Mouse (Mus musculus) gastrocnemius, postnatal 10 days (tissue): ENCODE measurements around the gene Rabgef1. TPM values are rescaled to one million over a fixed set of nuclear protein-coding genes. Genes with fewer than 3 reads are reported as not detected.

Source experiments
- DNase-seq: peaks from one replicate; pipeline ENCODE4 v3.0.0; 2021; ENCODE audit warnings: mixed read lengths
- long read RNA-seq, 2 experiments: library from polyadenylated mRNA; stranded (forward); transcript quantifications; one replicate each; pipeline ENCODE4 v2.0.0; 2021
- total RNA-seq, 2 experiments: library from RNA; stranded (reverse); gene quantifications; 2 replicates each; pipeline ENCODE4 v1.2.3; 2021

The Rabgef1 gene
- total RNA-seq, result 10 to 100 TPM; 33.3 to 39.3 TPM
- long read RNA-seq, experiment 1, transcript Rabgef1-201 (8 exons, 2,828 nt), result minor isoform, 5 of 64 reads
- long read RNA-seq, experiment 1, transcript Rabgef1-203 (9 exons, 2,690 nt), result major isoform, 33 of 64 reads
- long read RNA-seq, experiment 1, partial matches to known transcripts, result 0 of 64 reads
- long read RNA-seq, experiment 1, other reads (novel, unspliced or antisense), result 25 of 64 reads
- long read RNA-seq, experiment 2, transcript Rabgef1-203 (9 exons, 2,690 nt), result major isoform, 20 of 49 reads
- long read RNA-seq, experiment 2, partial matches to known transcripts, result 4 of 49 reads
- long read RNA-seq, experiment 2, other reads (novel, unspliced or antisense), result 23 of 49 reads

DNA sequence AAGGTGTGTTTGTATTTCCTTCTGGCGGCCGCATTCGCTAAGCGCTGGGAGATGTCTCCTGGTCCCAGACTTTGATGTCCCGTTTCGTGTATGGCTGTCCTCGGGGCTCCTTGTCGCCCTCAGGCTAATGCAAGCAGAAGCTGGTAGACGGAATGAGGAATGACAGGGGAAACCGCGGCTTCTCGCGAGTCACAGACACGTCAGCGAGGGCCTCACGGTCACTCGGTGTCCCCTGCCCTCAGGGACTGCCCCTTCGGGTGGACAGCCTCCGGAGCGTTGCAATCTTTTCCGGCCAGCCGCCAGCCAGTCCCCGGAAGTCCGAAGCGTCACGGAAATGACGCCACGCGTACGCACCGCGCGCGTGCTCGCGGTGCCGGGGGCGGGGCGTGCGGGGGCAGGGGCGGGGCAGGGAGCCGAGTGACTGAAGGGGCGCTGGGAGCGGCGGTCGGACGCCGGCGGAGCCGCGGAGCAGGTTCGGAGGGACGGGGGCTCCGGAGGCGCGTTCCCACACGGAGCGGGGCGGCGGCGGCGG, at the start of gene Rabgef1:
Rabgef1 (plus strand) TSS at position 376 of the 532 bp plus-strand sequence.
- peak; percentile 97 for DNase-seq

DNA sequence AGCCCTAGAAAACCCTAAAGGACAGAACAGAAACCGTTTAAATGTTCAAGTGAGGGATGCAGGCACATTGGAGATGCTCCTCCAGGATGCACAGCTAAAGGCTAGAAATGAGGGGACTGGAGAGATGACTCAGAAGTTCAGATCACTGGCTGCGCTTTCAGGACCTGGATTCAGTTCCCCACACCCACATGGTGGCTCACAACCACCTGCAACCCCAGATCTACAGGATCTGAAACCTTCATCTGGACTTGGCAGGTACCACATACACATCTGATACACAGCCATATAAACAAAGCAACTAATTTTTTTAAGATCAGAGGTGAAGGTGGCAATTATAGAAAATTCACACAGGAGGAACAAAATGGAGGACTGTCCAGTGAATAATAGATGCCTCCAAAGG, 49.2 kb upstream of the Rabgef1 start:
- DNase-seq, result no peak

DNA sequence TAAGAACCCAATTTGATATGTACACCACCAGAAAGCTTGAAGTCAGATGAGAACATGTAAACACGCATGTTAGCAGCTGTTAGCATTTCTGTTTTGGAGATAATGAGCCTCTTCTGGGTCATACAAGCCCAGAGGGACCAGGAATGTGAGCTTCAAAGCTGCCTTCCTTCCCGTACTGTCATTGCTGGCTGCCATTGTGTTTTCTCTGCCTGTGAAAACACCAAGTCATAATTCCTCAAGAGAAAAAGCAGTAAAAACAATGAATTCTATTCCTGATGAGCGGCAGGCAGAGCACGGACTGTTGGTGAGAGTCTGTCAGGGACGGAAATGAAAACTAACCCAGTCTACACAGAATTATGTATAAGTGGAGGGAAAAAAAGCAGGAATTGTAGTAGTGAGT, 47.3 kb upstream of the Rabgef1 start:
- no peak for DNase-seq

DNA sequence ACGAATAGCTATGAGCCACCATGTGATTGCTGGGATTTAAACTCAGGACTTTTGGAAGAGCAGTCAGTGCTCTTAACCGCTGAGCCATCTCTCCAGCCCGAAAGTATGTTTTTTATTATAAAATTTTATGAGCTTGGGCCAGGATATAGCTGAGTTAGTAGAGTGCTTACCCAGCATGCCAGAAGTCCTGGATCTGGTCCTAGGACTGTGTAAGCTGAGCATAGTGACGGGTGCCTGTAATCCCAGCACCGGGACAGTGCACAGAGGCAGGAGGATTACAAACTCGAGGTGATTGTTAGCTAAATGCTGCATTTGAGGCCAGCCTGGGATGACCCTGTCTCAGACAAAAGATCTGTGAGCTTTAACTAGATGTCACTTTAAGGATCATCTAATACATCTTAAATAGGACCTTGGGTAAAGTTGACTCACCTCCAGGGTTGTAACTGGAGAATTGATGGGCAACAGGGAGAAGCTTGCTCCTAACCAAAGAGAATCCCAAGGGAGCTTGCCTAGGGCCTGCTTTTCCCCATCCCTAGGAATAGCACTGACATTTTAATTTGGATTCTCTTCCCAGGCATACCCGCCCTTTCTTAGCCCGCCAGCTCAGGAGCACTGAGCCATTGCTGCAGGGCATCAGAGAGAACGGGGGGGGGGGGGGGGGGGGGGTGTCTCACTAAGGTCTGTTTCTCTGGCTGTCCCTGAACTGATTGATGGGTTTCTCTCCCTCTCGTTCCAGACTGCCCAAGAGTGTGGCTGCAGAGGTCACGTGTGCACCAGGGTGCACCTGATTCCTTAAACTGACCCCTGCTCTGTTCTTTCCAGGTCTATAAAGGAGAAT, 42.7 kb upstream of the Rabgef1 start:
- no peak for DNase-seq

DNA sequence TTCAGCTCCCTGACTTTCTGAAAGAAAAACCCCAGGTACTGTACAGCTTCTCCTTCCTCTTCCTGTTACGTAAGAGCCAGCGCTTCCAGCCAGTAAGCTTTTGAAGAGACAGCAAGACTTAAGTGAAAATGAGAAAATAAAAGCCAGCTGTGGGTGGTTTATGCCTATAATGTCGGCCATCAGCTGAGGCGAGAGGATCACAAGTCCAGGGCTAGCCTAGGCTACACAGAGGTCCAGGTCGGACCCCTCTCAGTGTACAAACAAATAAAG, 42.1 kb upstream of the Rabgef1 start:
- no peak for DNase-seq

DNA sequence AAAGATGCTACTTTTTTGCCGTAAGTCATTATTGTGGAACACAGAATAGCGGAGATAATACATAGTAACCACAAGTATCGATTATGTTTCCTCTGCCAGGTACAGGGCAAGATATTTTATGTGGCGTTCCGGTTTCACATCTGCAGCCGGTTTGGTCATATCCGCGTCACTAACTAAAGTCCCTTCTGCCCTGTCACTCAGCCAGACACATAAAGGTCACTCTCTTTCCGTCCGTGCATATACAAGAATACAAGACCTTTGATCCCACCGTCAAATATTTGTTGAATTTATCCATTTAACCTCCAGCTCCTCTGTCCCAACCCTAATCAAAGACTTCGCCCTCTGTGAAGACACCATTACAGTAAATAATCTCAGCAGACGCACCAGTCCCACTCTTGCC, 35.0 kb upstream of the Rabgef1 start:
- no peak for DNase-seq

DNA sequence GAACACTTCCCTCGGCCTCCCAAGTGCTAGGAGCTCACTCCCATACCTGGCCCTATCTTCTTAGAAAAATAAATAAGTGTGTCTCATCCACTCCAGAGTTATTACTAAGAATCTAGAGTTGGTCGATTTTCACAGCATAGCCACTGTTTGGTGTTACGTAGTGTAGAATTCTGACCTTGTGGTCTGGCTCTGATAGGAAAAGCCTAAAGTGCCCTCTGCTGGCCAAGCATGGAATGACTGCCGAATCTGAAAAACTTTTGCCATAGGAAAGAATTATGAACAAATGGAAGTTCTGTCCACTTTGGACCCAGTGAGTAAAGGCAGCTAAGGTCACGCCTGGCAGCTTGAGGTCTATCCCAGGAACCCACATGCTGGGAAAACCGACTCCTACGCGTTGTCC, 32.2 kb upstream of the Rabgef1 start:
- DNase-seq, result peak; percentile 85

DNA sequence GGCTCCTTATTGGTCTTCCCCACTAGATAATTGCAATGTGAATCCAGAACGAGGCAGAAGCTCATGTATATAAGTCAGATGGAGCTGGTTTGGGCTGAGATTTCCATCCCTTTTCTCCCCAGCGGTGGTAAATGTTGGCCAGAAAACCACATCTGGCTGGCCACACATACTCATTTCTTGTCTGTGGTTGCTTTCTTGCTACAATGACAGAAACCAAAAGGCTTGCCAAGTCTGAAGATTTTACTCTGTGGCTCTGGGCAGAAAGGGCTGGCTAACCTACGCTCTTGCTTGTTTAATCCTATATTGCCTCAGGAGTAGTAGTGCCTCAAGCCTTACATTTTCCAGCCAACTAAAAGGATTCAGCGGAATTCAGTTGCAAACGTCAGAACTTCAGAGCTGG, 30.5 kb upstream of the Rabgef1 start:
- DNase-seq, result no peak

DNA sequence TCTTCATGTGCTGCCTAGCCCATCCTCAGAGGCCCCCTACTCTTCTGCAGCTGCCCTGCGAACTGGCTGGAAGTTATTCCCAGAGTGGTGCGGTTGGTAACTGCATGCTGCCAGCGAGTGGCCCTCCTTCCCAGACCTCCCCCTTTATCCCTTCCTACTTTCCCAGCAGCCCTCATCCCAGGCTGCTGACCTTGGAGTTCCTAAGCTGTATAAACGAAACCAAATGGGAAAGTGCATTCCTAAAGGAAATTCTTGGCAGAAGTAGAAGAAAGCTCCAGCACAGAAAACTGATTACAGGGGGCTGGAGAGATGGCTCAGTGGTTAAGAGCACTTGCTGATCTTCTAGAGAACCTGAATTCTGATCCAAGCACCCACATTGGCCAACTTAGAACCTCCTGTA, 29.6 kb upstream of the Rabgef1 start:
- no peak for DNase-seq

DNA sequence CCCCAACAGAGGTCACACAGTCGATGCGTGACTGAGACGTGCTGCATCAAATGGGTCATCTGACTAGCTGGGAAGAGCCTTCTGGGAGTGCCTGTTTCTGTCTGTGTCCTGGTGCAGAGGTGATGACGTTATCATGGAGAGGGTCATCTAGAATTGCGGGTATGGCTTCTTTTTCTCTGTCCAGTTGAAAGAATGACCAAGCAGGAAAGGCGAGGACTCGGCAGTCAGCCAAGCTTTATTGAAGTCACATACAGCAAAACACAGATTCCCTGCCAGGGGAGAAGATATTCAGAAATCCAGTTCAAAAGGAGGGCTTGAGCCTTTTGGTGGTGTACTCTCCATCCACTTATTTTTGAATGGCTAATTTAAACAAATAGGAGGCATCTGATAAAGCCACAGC, 28.5 kb upstream of the Rabgef1 start:
- DNase-seq, result no peak

DNA sequence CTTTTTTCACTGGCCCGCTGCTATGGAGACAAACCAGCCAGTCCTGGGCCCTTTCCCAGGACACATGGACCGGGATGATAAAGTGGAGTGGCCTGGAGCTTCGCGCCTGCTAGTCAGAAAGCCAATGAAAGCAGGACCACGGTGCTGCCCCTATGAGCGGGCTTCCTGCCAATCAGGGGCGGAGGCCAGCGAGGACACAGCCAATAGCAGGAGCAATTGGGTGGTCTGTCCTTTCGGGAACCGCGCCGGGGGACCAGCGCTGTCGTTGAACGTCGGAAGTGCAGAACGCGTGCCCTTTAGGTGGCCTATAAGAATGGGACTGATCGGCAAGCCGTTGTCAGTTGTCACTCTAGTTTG, 27.6 kb upstream of the Rabgef1 start:
- DNase-seq, result peak; percentile 72

DNA sequence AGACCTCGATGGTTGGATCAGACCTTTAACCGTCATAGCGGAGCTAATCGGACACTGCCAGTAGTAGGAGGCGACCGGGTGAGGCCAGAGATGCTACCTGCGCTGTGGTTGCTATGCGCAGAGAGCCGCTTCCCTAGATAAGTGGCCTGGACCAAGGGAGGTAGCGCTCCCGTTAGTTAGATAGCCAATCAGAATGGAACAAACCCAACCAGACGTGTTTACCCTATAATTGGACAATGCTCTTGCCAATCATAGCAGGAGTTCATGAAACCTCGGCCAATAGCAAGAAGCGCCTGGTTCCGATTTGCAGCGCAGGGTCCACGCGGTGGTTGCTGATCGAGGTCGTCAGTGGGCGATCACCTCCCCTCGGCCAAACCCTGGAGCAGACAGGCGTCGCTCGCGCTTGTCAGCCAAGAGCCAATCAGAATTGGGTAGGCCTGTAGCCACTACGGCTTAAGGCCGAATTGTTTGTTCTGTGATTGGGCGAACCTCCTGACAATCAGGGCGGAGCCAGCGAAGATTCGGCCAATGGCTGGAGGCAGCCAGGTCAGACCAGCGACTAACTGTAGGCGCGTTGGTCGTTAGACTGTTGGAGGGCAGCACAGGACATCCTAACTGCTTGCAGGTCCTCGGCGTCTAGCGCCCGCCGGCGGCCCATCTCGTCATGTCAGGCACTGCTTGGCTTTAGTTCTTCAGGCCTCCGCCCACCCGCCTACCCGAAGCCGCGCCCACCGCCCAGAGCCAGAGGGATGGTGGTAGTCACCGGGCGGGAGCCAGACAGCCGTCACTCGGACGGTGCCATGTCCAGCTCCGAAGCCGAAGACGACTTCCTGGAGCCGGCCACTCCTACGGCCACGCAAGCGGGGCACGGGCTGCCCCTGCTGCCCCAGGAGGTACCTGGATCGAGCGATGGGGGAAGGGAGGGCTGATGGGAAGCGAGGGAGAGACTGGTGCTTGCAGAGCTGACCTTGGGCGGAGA, 27.0 kb upstream of the Rabgef1 start, which contains the start of gene Kctd7:
Kctd7 (plus strand) TSS at position 528 of the 979 bp plus-strand sequence.
- peak; percentile 91 for DNase-seq

DNA sequence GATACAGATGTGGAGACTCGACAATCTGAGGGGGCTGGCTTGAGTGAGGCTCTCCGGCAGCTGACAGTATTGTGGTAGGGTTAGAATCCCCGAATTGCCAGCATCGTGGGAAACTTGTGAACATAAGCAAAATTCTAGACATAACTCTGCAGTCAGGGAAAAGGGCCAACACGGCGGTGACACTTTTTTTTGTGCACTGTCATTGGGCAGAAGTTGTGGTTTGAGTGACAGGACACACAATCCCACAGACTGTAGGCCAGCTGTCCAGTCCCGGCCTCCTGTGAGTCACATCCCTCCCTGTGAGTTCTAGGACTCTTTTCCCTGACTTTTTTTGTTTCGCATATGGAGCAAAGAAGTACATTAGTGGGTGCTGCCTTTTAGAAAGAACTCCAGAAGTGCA, 25.6 kb upstream of the Rabgef1 start:
- no peak for DNase-seq

DNA sequence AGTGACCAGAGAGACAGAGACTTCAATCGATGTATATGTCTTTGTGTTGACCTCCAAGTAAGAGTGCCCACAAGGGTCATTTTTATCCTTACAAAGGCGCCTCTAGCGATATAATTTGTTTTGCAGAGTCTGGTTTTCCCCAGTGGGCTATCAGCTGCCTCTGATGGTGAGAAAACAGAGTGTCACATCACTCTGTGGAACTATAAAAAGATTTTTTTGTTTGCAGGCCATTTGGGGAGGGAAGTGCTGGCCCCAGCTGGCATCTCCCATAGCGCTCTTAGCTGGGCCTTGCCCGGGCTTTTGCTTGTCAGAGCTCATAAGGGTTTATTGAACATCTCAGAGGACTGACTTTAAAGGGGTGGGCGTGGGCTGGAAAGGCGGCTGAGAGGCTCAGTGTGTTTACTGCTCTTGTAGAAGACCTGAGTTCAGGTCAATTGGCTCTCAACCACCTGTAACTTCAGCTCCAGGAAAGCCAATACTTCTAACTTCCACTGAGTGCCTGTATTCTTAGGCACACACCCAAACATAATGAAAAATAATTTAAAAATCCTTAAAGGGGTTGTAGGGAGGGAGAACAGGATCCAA, 21.8 kb upstream of the Rabgef1 start:
- no peak for DNase-seq

DNA sequence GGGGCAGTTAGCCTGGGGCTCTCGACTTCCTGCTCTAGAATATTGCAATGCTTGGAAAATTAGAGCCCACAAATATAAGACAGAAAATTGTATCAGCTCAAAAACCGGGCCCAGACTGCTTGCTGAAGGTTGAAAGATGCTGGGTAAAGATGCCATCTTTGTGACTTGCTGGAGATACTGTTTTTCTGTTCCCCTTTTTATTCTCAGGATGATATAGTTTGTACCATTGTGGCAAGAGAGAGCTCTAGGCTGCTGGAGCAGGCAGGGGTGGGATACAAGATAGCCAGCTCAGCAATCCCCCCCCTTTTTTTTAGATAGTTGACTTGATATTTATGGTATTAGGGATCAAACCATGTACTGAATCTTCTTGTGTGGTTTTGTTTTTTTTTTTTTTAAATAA, 17.3 kb upstream of the Rabgef1 start:
- no peak for DNase-seq

DNA sequence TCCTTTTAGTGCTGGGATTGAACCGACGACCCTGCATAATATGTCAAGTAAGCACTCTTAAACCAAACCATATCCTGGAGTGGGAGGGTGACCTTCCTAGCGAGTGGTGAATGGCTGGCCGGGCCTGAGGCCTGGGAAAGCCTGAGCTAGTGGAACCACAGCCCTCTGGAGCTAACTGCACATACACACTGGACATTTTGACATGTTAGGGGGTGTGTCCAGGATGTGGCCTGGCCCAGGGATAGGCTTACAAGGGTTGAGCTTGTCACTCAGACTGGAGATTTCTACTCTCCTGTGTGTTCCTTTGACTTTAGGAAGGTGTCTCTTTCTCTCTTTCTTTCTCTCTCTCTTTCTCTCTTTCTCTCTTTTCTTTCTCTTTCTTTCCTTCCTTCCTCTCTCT, 13.1 kb upstream of the Rabgef1 start:
- no peak for DNase-seq

DNA sequence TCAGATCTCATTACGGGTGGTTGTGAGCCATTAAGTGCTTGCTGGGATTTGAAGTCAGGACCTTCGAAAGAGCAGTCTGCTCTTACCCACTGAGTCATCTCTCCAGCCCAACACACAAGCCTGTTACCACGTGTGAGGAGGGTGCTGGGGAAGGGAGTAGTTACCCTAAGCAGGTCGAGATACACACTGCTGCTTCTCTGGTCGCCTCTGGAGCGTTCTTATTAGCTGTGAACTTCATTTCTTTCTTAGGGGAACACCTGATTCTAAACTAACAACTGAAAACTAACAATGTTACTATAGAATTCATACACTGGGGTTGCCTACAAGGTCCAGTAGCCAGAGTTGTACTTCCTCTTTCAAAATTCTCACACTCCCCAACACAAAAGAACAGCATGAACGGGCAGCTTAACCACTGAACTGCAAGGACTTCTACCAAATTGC, 11.8 kb upstream of the Rabgef1 start:
- DNase-seq, result no peak

DNA sequence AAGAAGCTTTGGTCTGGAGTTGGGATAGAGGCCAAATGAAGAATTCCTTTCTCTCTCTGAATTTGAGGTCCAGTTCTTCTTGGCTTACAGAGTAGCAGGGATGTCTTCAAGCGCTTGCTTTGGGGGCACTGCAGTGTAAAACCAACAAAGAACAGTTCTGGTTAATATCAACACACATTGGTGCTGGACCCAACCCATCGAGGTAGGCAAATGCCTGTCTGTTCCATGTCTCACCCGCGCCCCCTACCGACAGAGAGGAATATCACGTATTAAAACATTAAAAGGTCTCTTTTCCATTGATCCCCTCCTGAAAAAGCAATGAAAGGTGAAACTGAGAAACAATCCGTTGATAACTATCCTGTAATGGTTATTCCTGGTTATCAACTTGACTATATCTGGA, 7.9 kb upstream of the Rabgef1 start:
- DNase-seq, result peak; percentile 84

DNA sequence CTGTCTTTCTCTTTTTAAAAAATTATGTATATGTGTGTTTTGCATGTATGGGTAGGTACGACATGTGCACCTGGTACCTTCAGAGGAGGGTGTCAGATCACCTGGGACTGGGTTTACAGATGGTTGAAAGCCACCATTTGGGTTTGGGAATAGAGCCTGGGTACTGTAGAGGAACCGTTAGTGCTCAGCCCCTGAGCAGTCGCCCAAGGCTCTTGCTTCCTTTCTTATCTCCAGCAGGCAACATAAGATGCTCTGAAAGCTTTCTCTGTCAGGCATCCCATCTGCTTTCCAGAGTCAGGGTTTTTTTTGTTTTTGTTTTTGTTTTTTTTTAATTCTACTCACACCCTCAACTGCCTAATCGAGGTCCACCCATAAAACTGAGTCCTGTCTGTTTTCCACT, 6.4 kb upstream of the Rabgef1 start:
- DNase-seq, result no peak

DNA sequence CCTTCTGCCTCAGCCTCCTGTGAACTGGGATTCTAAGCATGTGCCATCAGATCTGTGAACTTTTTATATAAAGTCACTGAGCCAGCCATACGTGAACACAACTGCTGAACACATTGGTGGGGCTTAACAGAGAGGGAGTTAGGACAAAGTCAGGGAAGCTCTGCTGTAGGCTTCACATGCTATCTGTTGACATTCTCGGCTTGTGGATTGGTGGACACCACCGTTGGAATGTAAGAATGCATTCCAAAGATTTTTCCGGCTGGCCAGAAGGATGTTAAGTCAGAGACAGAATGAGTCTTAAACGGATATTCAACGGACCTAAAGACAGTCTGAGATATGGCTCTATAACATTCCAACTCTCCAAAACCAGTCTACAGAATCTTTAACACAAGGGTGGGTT, 2.5 kb upstream of the Rabgef1 start:
- DNase-seq, result no peak

DNA sequence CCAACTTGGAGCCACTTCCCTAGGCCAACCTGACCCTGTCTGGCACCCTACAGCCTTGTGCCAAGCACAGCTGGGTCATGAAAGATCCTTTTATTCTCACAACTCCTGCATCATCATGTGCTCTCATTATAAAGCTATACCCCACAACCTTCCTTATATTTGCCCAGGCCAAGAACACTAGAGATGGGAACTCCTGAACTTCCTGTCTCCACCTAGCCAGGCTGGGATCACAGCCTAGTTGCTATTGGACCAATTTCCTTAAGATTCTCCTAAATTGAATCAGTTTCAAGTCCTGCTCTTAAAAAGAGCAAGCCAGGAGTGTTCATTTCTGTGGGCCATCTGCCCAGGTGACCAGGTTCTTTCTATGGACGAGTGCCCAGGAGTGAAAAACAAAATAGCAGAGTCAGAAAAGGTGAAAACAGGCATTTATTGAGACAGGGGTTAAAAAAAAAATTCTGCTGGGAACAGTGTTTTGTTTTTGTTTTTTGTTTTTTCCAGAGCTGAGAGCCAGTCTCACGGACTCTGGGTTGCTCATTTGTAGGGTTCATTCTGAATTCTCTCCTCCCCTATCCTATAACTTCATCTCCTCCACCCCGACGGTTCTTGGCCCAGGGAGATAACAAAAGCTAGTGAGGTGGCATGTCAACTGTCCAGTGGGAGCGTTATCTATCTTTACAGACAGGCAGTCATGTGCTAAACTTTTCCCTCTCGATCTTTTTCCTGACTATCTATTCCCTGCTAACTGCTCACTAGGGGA, 754 bp upstream of the Rabgef1 start:
- no peak for DNase-seq
